Mouse (Mus musculus) MEL (cell line): ENCODE measurements around the gene Notch2.

Source experiments
- CTCF ChIP-seq, 3 experiments: IDR thresholded peaks in 2 of 3; conservative IDR thresholded peaks in 1 of 3; 2 replicates each; pipeline ENCODE4 v1.5.1; 2011 to 2012; ENCODE audit warnings: low read length in 3 of 3, low read depth in 2 of 3, mild to moderate bottlenecking in 2 of 3, improper control_type of control experiment in 1 of 3, inconsistent platforms in 1 of 3, mixed read lengths in 1 of 3, moderate library complexity in 1 of 3; ENCODE audit not compliant: control insufficient read depth in 1 of 3, insufficient read depth in 1 of 3, poor library complexity in 1 of 3, severe bottlenecking in 1 of 3
- MEF2A ChIP-seq: IDR thresholded peaks from 2 replicates; pipeline ENCODE4 v1.6.1; 2014; ENCODE audit warnings: low read depth, mild to moderate bottlenecking, inconsistent platforms, low read length, improper control_type of control experiment; ENCODE audit not compliant: poor library complexity, insufficient replicate concordance, severe bottlenecking; ENCODE audit errors: extremely low read depth
- ZKSCAN1 ChIP-seq: IDR thresholded peaks from 2 replicates; pipeline ENCODE4 v1.6.1; 2012; ENCODE audit warnings: low read depth, mild to moderate bottlenecking, inconsistent platforms, low read length, improper control_type of control experiment, moderate library complexity

DNA sequence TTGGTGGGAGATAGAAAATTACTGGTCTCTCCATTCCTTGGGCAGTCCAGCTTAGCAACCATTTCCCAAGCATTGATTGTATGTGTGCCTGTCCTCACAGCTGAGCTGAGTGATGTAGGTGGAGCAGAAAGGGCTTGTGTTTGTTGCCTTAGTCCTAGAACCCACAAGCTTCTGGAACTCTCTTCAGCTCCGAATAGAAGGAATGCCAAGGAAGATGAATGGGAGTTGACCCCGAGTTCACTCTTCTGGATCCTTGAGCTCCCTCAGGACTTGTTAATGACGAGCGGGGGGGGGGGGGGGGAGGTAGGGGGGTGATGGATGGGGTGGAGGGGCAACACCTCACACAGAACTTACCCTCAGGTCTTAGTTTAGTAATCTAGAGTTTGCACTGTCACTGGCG is 25.9 kb downstream of the Notch2 start:
- TF ChIP-seq MEF2A = no peak
- no peak for TF ChIP-seq CTCF (IDR thresholded peaks at IDR 0.05 in 2 of 3, conservative IDR thresholded peaks at IDR 0.05 in 1 of 3; ENCODE audit: control insufficient read depth in 1 of 3, insufficient read depth in 1 of 3, low read depth in 2 of 3, low read length in 3 of 3, poor library complexity in 1 of 3, severe bottlenecking in 1 of 3)
- no peak for TF ChIP-seq ZKSCAN1
